Mouse (Mus musculus) lung, adult 10 weeks (tissue): Measurements from ENCODE around the gene Ect2l. TPM values are rescaled to one million over a fixed set of nuclear protein-coding genes. Genes with fewer than 3 reads are reported as not detected.

Experiments used
- polyA plus RNA-seq: library from polyadenylated mRNA; stranded (reverse); fragments of 350-450 nt; fragmentation: Illumina TruSeq; extraction: RNeasy Lipid Tissue Mini Kit (QIAGEN cat#74804); gene quantifications from one replicate; pipeline ENCODE4 v1.2.3, GENCODE M21; 2014; ENCODE audit warnings: low read depth, low replicate concordance; ENCODE audit not compliant: insufficient read depth

Gene Ect2l
- 2.8 TPM for polyA plus RNA-seq

DNA sequence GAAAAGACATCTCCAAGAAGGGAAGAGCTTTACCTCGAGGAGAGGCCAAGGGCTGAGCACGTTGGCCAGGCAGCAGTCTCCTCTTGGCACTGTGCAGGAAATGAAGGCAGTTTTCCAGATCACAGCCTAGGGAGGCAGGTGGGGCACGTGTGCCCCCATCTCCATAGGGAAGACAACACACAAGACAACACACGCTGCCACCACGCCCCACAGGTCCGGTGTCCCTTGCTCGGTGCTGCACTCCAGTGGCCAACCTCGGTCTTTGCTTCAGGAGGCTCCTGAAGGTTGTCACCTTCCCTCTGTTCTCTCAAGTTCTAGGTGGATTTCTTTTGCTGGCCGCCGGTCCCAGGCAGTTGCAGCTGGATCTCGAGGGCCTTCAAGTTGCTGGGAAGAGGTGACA lies at the start of gene Ect2l:
Gene Ect2l, minus strand, starts transcription at position 165 of the 400 bp plus-strand sequence.

DNA sequence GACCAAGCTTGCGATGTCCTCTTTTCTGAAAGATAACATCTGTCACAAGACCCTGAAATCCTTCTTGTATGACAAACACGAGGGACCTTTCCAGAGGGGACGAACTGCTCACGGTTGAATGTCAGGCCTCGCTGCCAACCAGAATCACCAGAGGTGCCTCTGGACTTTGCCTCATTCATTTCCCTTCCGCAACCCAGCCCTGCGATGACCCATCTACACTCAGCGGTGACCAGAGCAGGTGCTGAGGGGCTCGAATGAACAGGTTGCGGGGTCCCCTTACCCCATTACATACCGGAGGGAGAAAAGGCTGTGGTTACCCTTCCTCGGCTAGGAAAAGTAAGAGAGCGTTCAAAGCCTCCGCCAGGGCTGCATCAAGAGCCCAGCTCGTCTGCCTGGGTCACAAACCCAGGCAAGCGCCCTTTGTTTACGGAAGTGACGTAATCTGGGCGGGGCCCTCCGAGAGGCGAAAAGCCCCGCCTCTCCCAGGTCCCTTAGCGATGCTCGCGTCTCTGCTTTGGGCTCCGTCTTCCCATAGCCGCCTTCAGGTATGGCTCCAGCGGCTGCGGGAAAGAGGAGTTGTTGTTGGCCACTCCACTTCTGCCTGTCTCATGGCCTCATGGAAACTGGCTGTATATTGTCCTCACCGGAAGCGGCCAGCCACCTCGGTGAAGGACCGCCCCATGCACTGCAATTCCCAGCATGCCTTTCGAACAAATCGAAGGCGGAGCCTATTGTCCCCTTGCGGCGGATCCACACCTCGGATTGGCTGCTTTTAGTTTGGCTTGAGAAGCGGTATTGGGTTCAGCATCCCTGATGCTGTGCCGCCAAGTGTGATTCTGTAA lies 24.1 kb upstream of the Ect2l start, which contains the start of gene Ccdc28a:
Gene Ccdc28a, minus strand, starts transcription at position 439 of the 842 bp plus-strand sequence.

Other genes starting within 250 kb of the Ect2l start
- 93.2 TPM for gene Abracl, start 187.6 kb downstream of the Ect2l start, polyA plus RNA-seq
- gene Reps1, start 155.0 kb downstream of the Ect2l start, polyA plus RNA-seq = 18.4 TPM
- 7.7 TPM for gene Ccdc28a, start 24.1 kb upstream of the Ect2l start, polyA plus RNA-seq
- gene Nhsl1, start 108.1 kb upstream of the Ect2l start, polyA plus RNA-seq = 1.7 TPM